Mouse (Mus musculus): ENCODE measurements at regions not wholly inside any gene's neighbourhood (a gene's known extent, or its start where the extent isn't known, plus 50 kb on each side); places are given as distances from the start of the nearest gene placed in this dataset.

DNA sequence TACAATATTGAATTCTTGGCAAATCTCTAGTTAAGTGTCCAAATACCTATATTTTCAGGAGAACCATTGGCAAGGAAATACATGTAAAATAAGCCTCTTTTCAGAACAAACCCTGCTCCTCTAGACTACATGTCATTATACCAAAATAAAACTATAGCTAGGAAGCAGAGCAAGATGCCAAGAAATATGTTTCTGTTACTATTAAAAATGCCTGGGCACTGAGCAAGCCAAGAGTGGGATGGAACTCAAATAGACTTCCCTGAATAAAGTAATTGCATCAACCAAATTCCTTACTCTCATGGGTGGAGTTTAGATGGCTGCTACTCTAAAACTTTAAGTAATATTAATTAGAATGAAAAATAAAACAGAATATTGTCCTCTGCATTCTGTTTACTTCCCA is 168.0 kb downstream of the Efcab1 start:
- Histone ChIP-seq H3K27me3 (ENCODE audit: control insufficient read depth, insufficient read depth, low read length) (no peaks in the 10 kb centered on the region), H3K4me1 (replicated peaks; ENCODE audit: control insufficient read depth, insufficient read depth, low read length) (no peaks in the 10 kb centered on the region), H3K27ac (ENCODE audit: control insufficient read depth, insufficient read depth, low read length) (no peak overlapping the region), H3K4me3 (ENCODE audit: control insufficient read depth, insufficient read depth, low read length) (no peak overlapping the region), H3K36me3 (ENCODE audit: control insufficient read depth, insufficient read depth, low read length) (no peaks in the 10 kb centered on the region)
- TF ChIP-seq POLR2A (IDR thresholded peaks at IDR 0.05; ENCODE audit: control insufficient read depth, extremely low read depth, insufficient read depth, low read length, poor library complexity) = no peak
- no peak for TF ChIP-seq CTCF (IDR thresholded peaks at IDR 0.05; ENCODE audit: borderline replicate concordance, control insufficient read depth, extremely low read depth, insufficient read depth, low read length, poor library complexity)
- no peak for DNase-seq

DNA sequence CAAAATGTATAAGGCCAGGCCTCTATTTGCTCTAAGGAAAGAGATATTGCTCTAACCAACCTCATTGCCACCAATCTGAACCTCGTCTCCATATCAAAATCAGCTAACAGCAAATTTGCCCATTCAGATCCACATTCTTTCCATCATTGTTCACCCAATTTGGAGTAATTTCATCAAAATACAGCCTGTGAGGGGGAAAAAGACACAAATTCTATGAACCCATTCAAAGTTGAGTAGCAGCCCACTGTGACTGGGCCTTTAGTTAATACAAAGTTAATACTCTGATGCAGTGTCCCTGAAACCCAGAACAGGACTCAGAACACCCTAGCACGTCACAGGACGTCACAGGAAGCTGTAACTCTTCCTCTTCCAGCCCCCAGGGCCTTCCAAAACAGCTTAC is 177.3 kb downstream of the Efcab1 start:
- 54% methylated on average over 3 of the region's 3 CpGs for WGBS
- no peaks in the 10 kb centered on the region for H3K4me1 ChIP-seq (replicated peaks; ENCODE audit: control insufficient read depth, insufficient read depth, low read length)
- H3K4me3 ChIP-seq (ENCODE audit: control insufficient read depth, insufficient read depth, low read length) = no peak overlapping the region
- H3K27ac ChIP-seq (ENCODE audit: control insufficient read depth, insufficient read depth, low read length) = no peak overlapping the region
- no peak for DNase-seq
- H3K36me3 ChIP-seq (ENCODE audit: control insufficient read depth, insufficient read depth, low read length) = no peaks in the 10 kb centered on the region
- TF ChIP-seq CTCF (IDR thresholded peaks at IDR 0.05; ENCODE audit: borderline replicate concordance, control insufficient read depth, extremely low read depth, insufficient read depth, low read length, poor library complexity) (no peak), POLR2A (IDR thresholded peaks at IDR 0.05; ENCODE audit: control insufficient read depth, extremely low read depth, insufficient read depth, low read length, poor library complexity) (no peak)
- H3K27me3 ChIP-seq (ENCODE audit: control insufficient read depth, insufficient read depth, low read length) = no peaks in the 10 kb centered on the region

DNA sequence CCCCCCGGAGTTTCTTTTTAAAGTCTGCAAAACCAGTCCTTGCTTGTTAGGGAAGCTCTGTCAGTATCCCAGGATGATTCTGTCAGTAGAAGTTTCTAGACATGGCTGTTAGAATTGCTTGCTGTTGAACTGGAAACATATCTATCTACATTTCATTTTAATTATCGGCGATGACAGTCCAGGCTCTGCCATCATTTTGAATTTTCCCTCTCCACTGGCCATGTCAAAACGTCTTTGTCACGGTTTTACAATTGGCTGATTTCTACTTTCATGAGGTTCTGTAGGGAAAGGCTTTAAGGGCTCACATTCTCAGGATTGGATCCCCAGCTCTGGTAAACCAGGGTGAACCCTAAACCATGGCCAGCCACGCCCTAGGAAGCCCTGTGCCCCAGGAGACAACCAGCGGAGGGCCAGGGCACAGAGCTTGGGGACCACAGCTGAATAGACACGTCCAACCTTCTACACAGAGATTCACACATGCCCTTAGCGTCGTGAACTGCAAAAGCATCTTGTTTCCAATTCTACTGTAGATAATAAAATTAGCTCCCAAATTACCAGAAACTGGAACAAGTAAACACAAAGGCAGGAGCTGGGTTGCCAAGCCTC is 177.8 kb downstream of the Efcab1 start:
- H3K27me3 ChIP-seq (ENCODE audit: control insufficient read depth, insufficient read depth, low read length) = no peaks in the 10 kb centered on the region
- no peak for DNase-seq
- H3K4me3 ChIP-seq (ENCODE audit: control insufficient read depth, insufficient read depth, low read length) = no peak overlapping the region
- H3K36me3 ChIP-seq (ENCODE audit: control insufficient read depth, insufficient read depth, low read length) = no peaks in the 10 kb centered on the region
- TF ChIP-seq POLR2A (IDR thresholded peaks at IDR 0.05; ENCODE audit: control insufficient read depth, extremely low read depth, insufficient read depth, low read length, poor library complexity) (no peak), CTCF (IDR thresholded peaks at IDR 0.05; ENCODE audit: borderline replicate concordance, control insufficient read depth, extremely low read depth, insufficient read depth, low read length, poor library complexity) (no peak)
- H3K27ac ChIP-seq (ENCODE audit: control insufficient read depth, insufficient read depth, low read length) = 0 out of 2 replicates have a peak overlapping the region, but pooled peaks have one; percentile 39
- H3K4me1 ChIP-seq (replicated peaks; ENCODE audit: control insufficient read depth, insufficient read depth, low read length) = no peaks in the 10 kb centered on the region
- WGBS = 38% methylated on average over 10 of the region's 10 CpGs

DNA sequence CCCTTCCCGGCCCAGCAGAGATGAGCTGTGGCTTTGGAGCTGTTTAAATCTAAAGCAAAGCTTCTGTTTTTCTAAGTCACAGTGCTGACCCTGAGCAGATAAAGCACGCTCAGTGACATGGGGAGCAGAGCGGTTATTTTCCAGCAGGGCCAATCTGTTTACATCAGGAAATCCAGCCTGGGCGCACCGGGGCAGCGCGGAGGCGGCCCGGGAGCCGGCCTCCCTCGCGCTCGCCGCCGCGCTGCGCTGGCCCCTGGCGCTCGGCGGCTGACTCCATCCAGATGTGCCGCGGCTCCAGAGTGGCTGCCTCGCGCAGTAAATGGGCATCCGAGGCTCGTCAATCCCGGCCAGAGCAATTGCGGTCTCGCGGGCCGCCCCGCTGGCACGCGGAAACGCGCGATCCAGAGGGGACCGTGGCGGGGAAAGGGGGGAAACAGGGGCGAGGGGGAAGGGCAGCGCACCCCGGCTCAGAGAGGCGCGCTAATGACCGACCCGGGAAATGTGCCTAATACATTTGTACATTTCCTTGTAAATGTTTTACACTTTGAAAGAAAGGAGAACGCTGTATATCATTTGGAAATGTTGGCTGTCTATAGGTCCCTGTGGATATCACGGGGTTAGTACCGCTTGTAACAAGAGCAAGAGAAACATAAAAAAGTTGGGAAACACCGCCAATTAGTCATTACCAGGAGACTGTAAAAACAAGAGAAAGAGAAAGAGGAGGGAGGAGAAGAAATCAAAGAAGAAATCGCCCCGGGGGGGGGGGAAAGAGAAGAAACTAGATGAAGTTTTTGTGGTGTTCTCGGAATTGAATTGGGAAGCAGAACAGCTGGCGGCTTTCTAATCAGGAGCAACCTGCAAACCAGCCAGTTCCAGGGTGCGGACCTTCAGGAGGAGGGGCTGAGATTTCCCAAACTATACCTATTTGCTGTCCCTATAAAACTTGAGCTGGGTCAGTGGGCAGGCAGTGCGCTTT is 178.6 kb downstream of the Efcab1 start:
- H3K27ac ChIP-seq (ENCODE audit: control insufficient read depth, insufficient read depth, low read length) = 0 out of 2 replicates have a peak overlapping the region, but pooled peaks have one; percentile 39
- no peaks in the 10 kb centered on the region for H3K27me3 ChIP-seq (ENCODE audit: control insufficient read depth, insufficient read depth, low read length)
- H3K36me3 ChIP-seq (ENCODE audit: control insufficient read depth, insufficient read depth, low read length) = no peaks in the 10 kb centered on the region
- WGBS = 6% methylated on average over 56 of the region's 56 CpGs
- H3K4me1 ChIP-seq (replicated peaks; ENCODE audit: control insufficient read depth, insufficient read depth, low read length) = no peaks in the 10 kb centered on the region
- no peak overlapping the region for H3K4me3 ChIP-seq (ENCODE audit: control insufficient read depth, insufficient read depth, low read length)
- DNase-seq = no peak
- no peak for TF ChIP-seq CTCF (IDR thresholded peaks at IDR 0.05; ENCODE audit: borderline replicate concordance, control insufficient read depth, extremely low read depth, insufficient read depth, low read length, poor library complexity)
- TF ChIP-seq POLR2A (IDR thresholded peaks at IDR 0.05; ENCODE audit: control insufficient read depth, extremely low read depth, insufficient read depth, low read length, poor library complexity) = no peak

DNA sequence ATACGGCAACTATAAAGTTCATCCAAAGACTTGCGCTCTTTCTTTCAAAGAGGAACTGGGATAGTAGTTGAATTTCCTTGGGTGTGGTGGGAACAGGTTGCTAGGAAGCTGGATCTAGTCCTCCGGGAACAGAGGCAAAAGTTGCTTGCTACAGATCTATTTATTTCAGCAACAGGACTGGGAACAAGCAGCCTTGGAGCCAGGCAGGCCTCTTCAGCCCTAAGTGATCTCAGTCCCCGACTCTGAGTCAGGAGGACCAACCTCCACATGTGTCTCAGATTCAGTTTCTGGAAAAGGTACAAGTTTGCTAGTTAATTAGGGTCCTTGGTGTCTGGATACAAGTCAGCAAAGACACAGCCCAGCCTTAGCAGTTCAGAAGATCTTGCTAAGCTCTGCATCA is 180.2 kb downstream of the Efcab1 start:
- no peak for DNase-seq
- no peaks in the 10 kb centered on the region for H3K36me3 ChIP-seq (ENCODE audit: control insufficient read depth, insufficient read depth, low read length)
- H3K4me1 ChIP-seq (replicated peaks; ENCODE audit: control insufficient read depth, insufficient read depth, low read length) = no peaks in the 10 kb centered on the region
- no peak for TF ChIP-seq POLR2A (IDR thresholded peaks at IDR 0.05; ENCODE audit: control insufficient read depth, extremely low read depth, insufficient read depth, low read length, poor library complexity)
- TF ChIP-seq CTCF (IDR thresholded peaks at IDR 0.05; ENCODE audit: borderline replicate concordance, control insufficient read depth, extremely low read depth, insufficient read depth, low read length, poor library complexity) = no peak
- WGBS = 93% methylated on average over 4 of the region's 4 CpGs
- H3K4me3 ChIP-seq (ENCODE audit: control insufficient read depth, insufficient read depth, low read length) = no peak overlapping the region
- no peak overlapping the region for H3K27ac ChIP-seq (ENCODE audit: control insufficient read depth, insufficient read depth, low read length)
- H3K27me3 ChIP-seq (ENCODE audit: control insufficient read depth, insufficient read depth, low read length) = no peaks in the 10 kb centered on the region

DNA sequence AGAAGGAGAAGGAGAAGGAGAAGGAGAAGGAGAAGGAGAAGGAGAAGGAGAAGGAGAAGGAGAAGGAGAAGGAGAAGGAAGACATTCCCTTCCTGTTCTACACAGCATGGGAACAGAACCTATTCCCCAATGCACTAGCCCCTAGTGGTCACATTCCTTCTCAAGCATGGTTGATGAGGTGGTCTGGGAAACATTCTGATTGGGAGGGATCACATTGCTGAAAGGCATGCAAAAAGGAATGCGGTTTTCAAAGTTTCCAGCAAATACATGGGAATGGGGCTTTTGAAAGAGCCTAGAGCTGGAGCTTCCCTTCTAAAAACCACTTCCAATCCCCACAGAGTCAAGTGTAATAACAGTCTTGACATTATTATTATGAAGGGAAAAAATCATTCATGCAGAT is 197.5 kb downstream of the Efcab1 start:
- no peaks in the 10 kb centered on the region for H3K4me1 ChIP-seq (replicated peaks; ENCODE audit: control insufficient read depth, insufficient read depth, low read length)

More for the DNA sequence above, 197.5 kb downstream of the Efcab1 start:
- WGBS = 78% methylated on average over 1 of the region's 1 CpGs
- H3K27me3 ChIP-seq (ENCODE audit: control insufficient read depth, insufficient read depth, low read length) = no peaks in the 10 kb centered on the region
- no peak overlapping the region for H3K27ac ChIP-seq (ENCODE audit: control insufficient read depth, insufficient read depth, low read length)
- no peak overlapping the region for H3K4me3 ChIP-seq (ENCODE audit: control insufficient read depth, insufficient read depth, low read length)
- DNase-seq = no peak
- H3K36me3 ChIP-seq (ENCODE audit: control insufficient read depth, insufficient read depth, low read length) = no peaks in the 10 kb centered on the region
- no peak for TF ChIP-seq CTCF (IDR thresholded peaks at IDR 0.05; ENCODE audit: borderline replicate concordance, control insufficient read depth, extremely low read depth, insufficient read depth, low read length, poor library complexity)
- TF ChIP-seq POLR2A (IDR thresholded peaks at IDR 0.05; ENCODE audit: control insufficient read depth, extremely low read depth, insufficient read depth, low read length, poor library complexity) = no peak
